ENCODE assay signal across 12 mouse cellular contexts in the genomic region with DNA sequence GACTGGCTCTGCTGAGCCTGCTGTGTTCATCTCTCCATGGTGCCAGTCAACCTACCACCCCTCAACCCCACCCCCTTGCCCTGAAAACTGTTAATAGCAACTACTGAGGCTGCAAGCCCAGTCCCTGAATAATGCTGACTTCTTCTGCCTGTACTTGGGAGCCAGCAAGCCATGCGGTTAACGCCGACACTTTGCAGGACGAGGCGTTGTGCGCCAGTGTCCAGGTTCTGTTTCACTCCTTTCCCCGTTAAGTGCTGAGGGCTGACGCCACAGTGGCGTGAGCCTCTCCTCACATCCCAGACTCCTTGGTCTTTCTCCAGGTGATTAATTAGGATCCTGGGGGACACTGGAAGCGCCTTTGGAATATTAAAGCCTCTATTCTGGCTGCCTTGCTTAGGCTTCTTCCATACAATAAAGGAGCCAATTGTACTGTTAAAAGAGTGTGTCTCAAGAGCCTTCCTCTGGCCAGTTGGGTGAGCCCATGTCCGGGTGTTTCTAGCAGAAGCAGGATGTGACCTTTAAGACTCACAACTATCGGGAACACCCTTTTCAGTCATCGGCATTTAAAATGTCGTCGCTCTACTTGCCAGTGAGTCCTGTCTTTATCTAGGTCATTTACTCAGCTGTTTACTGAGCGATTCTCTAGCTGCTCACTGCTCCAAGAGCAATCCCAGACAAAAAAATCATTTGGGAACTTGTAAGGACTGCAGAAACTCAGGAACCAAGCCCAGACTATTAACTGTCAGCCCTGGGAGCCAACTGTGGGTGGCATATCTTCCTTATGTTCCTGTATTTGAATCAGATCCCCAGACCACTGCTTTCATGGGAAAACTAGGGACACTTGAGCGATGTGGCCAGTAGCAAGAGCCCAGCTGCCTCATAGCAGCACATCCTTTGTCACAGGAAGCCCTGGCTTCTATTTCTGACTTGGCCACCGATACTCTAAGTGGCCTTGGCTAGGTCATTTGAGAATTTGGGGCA. TPM values are rescaled to one million over a fixed set of nuclear protein-coding genes. Genes with fewer than 3 reads are reported as not detected.
DNase-seq lines count a peak whose midpoint lies in the region; ATAC-seq and TF ChIP-seq lines count a peak whose summit lies in the region.
"Had no signal": no experiment of that assay in that cellular context is flagged by ENCODE, and none has a peak within 500 bp of the region (broad histone marks: within the 10 kb centered on the region; RNA-seq: fewer than 3 reads in every experiment).

No protein-coding gene starts in this region.

- H3K27ac ChIP-seq in layer of hippocampus, adult 2 months, result peak overlapping the region; percentile 88
- H3K27ac ChIP-seq in heart, adult 2 months, result peak overlapping the region; percentile 81
- no peak overlapping the region for H3K27ac ChIP-seq in intestine, embryonic 16.5 days (ENCODE audit: low read length)
- H3K27ac ChIP-seq: stomach, embryonic 15.5 days had no signal

- intact Hi-C loops in heart, adult 2 months (cut with DNase I), result loop anchor here (2.0 to 5.0 kb wide), 2 partner anchors 59 to 70 kb away; a partner anchor contains a TSS

- H3K4me3 ChIP-seq in layer of hippocampus, adult 2 months, result no peak overlapping the region; the same call in 1 of the 2 replicates
- no peak overlapping the region; the same call in 1 of the 2 replicates for H3K4me3 ChIP-seq in heart, adult 2 months
- no peak overlapping the region for H3K4me3 ChIP-seq in intestine, embryonic 16.5 days (ENCODE audit: low read length)
- H3K4me3 ChIP-seq: megakaryocyte, embryonic 14.5 days; stomach, embryonic 15.5 days had no signal

- no peak overlapping the region for H3K4me2 ChIP-seq in intestine, embryonic 16.5 days (ENCODE audit: low read depth, low read length)
- H3K4me2 ChIP-seq: stomach, embryonic 15.5 days had no signal

- H3K27me3 ChIP-seq in heart, adult 2 months (ENCODE audit: control insufficient read depth, insufficient read depth, low read length), result no peaks in the 10 kb centered on the region
- H3K27me3 ChIP-seq in intestine, embryonic 16.5 days (replicated peaks; ENCODE audit: control insufficient read depth, insufficient read depth, low read length), result no peaks in the 10 kb centered on the region
- H3K27me3 ChIP-seq: stomach, embryonic 15.5 days had no signal

- peaks cover 18% of the 10 kb centered on the region for H3K36me3 ChIP-seq in heart, adult 2 months (ENCODE audit: control insufficient read depth, insufficient read depth, low read length)
- H3K36me3 ChIP-seq in intestine, embryonic 16.5 days (ENCODE audit: control insufficient read depth, insufficient read depth, low read length), result no peaks in the 10 kb centered on the region
- H3K36me3 ChIP-seq: stomach, embryonic 15.5 days had no signal

- 0 out of 2 replicates have a peak, but pooled peaks have one; percentile 29 for TF ChIP-seq EP300 in heart, adult 2 months (IDR thresholded peaks at IDR 0.05; ENCODE audit: insufficient read depth, low read depth, low read length)

- peaks cover 16% of the 10 kb centered on the region for H3K4me1 ChIP-seq in heart, adult 2 months (ENCODE audit: control insufficient read depth, insufficient read depth, low read length)
- H3K4me1 ChIP-seq in intestine, embryonic 16.5 days (ENCODE audit: control insufficient read depth, insufficient read depth, low read length), result peaks cover 10% of the 10 kb centered on the region

- no peaks in the 10 kb centered on the region for H3K9me3 ChIP-seq in intestine, embryonic 16.5 days (ENCODE audit: control insufficient read depth, low read length)
- H3K9me3 ChIP-seq: megakaryocyte, embryonic 14.5 days; stomach, embryonic 15.5 days had no signal

- peak in 1 of 2 experiments; percentile 45 for DNase-seq in layer of hippocampus, adult 2 months (ENCODE audit: low spot score in 2 of 2)
- DNase-seq in layer of hippocampus, postnatal 25 days (ENCODE audit: extremely low spot score in 1 of 2, low spot score in 1 of 2), result no peak
- DNase-seq in brain, adult 2 months (ENCODE audit: low read depth, low spot score), result peak; percentile 44
- peak; percentile 57 to 73 for DNase-seq in heart, adult 2 months
- DNase-seq in layer of hippocampus, adult 8-10 months (ENCODE audit: low spot score in 2 of 2), result peak; percentile 43 to 54
- no peak for DNase-seq in ovary, adult 18-20 months (ENCODE audit: low spot score)

- no peak for TF ChIP-seq CTCF in layer of hippocampus, adult 2 months (conservative IDR thresholded peaks at IDR 0.05)
- peak; percentile 7; the same call in 1 of the 2 replicates for TF ChIP-seq CTCF in heart, adult 2 months (IDR thresholded peaks at IDR 0.05)

- 0 out of 2 replicates have a peak, but pooled peaks have one; percentile 15 for TF ChIP-seq POLR2A in heart, adult 2 months (IDR thresholded peaks at IDR 0.05; ENCODE audit: insufficient read depth, low read depth, low read length)

- 33% methylated on average over 18 of the region's 18 CpGs for WGBS in heart, adult 2 months
- WGBS in intestine, embryonic 16.5 days, result 63% methylated on average over 18 of the region's 18 CpGs

- no peak for ATAC-seq in inflammation-experienced regulatory T-cells, adult 6 months
- ATAC-seq in intestine, embryonic 16.5 days, result no peak

- H3K79me2 ChIP-seq in heart, adult 2 months (replicated peaks; ENCODE audit: control insufficient read depth, insufficient read depth, low read length), result no peaks in the 10 kb centered on the region

- H3K9ac ChIP-seq in heart, adult 2 months (ENCODE audit: low read depth, low read length), result peak overlapping the region; percentile 26; the same call in 1 of the 2 replicates
- no peak overlapping the region for H3K9ac ChIP-seq in intestine, embryonic 16.5 days (ENCODE audit: low read depth, low read length)
- H3K9ac ChIP-seq: stomach, embryonic 15.5 days had no signal

RNA-seq across cellular contexts. Expression of a gene that starts 59.1 kb away (rescaled TPM):
- 10 to 100 TPM; 54.8 to 70.0 TPM for total RNA-seq in layer of hippocampus, adult 2 months (2021)
- total RNA-seq in layer of hippocampus, postnatal 25 days (2021), result 10 to 100 TPM; 47.4 to 55.9 TPM
- 100 to 1,000 TPM in 1 of 2 experiments, 10 to 100 TPM in 1; 90.4 to 152 TPM for total RNA-seq in heart, adult 2 months (2021)
- polyA plus RNA-seq in heart, adult 2 months (2012; rRNA removed), result 49.7 and 99.7 TPM in 2 replicates
- total RNA-seq in layer of hippocampus, adult 8-10 months (2022), result 10 to 100 TPM; 54.6 to 70.2 (median 64.5) TPM
- not detected for polyA plus RNA-seq in inflammation-experienced regulatory T-cells, adult 6 months (2017; shearing (Covaris generic))
- 10.3 and 10.5 TPM in 2 replicates for polyA plus RNA-seq in intestine, embryonic 16.5 days (2015; fragmentation: Nextera tagmentation; extraction: Ambion mirVana)
- total RNA-seq: common myeloid progenitor, adult 5-6 weeks; MEL had no signal

Comparison
In these comparisons a context has a peak if more than half of its experiments do, and no peak if none do; other contexts are left out.
1. DNase-seq: peak in brain, adult 2 months (single experiment), heart, adult 2 months (2 of 2) and layer of hippocampus, adult 8-10 months (2 of 2); none in layer of hippocampus, postnatal 25 days (0 of 2) and ovary, adult 18-20 months (single experiment).